8 mouse cellular contexts compared by ENCODE assay signal in genomic region chr10:80293325-80293724, GRCm38 (mm10). TPM values are rescaled to one million over a fixed set of nuclear protein-coding genes. Genes with fewer than 3 reads are reported as not detected.
A peak's percentile ranks its signal among the peaks of the same experiment; 100 is the strongest.
DNase-seq lines count a peak whose midpoint lies in the region; ATAC-seq lines count a peak whose summit lies in the region.

No protein-coding gene starts in this region.

- 25% methylated on average over 14 of the region's 14 CpGs for WGBS in heart, embryonic 13.5 days
- WGBS in forebrain, embryonic 10.5 days = 33% methylated on average over 14 of the region's 14 CpGs
- WGBS in liver, embryonic 15.5 days (ENCODE audit: insufficient replicate concordance) = 10% methylated on average over 14 of the region's 14 CpGs

- no peaks in the 10 kb centered on the region for H3K9me3 ChIP-seq in heart, embryonic 13.5 days
- H3K9me3 ChIP-seq in forebrain, embryonic 10.5 days = no peaks in the 10 kb centered on the region
- no peaks in the 10 kb centered on the region for H3K9me3 ChIP-seq in liver, embryonic 15.5 days (replicated peaks)

- intact Hi-C loops in left cerebral cortex, postnatal 10 days (cut with DNase I) = no loop called here
- intact Hi-C loops in gastrocnemius, postnatal 36 days (cut with DNase I) = no loop called here

- peaks cover 31% of the 10 kb centered on the region for H3K36me3 ChIP-seq in heart, embryonic 13.5 days
- H3K36me3 ChIP-seq in forebrain, embryonic 10.5 days (replicated peaks) = peaks cover 37% of the 10 kb centered on the region
- peaks cover 33% of the 10 kb centered on the region for H3K36me3 ChIP-seq in liver, embryonic 15.5 days (replicated peaks)

- H3K4me2 ChIP-seq in heart, embryonic 13.5 days = peak overlapping the region; percentile 85
- H3K4me2 ChIP-seq in liver, embryonic 15.5 days = peak overlapping the region; percentile 86

- H3K4me1 ChIP-seq in heart, embryonic 13.5 days = peaks cover 46% of the 10 kb centered on the region
- peaks cover 59% of the 10 kb centered on the region for H3K4me1 ChIP-seq in forebrain, embryonic 10.5 days
- H3K4me1 ChIP-seq in liver, embryonic 15.5 days (replicated peaks) = peaks cover 51% of the 10 kb centered on the region

- no peak for DNase-seq in heart, adult 11 months
- peak; percentile 43 for DNase-seq in CD4-positive helper T cell, adult 2 months (ENCODE audit: low read depth, low spot score)
- no peak for DNase-seq in forebrain, embryonic 10.5 days (ENCODE audit: extremely low spot score, low spot score)
- DNase-seq in left cerebral cortex, postnatal 10 days (ENCODE audit: extremely low spot score in 1 of 2, low spot score in 2 of 2) = no peak
- no peak for DNase-seq in gastrocnemius, postnatal 36 days

- H3K27me3 ChIP-seq in heart, embryonic 13.5 days (replicated peaks) = peaks cover 20% of the 10 kb centered on the region
- H3K27me3 ChIP-seq in forebrain, embryonic 10.5 days (ENCODE audit: poor library complexity, severe bottlenecking) = peaks cover 20% of the 10 kb centered on the region
- peaks cover 27% of the 10 kb centered on the region for H3K27me3 ChIP-seq in liver, embryonic 15.5 days

- no peak for ATAC-seq in heart, embryonic 13.5 days (ENCODE audit: extremely low read depth, insufficient number of reproducible peaks, low FRiP score, low TSS enrichment)
- no peak for ATAC-seq in liver, embryonic 15.5 days (ENCODE audit: insufficient read depth)
- ATAC-seq in granulocyte monocyte progenitor cell, adult 5-6 weeks (replicated peaks; ENCODE audit: poor library complexity, severe bottlenecking) = no peak

- H3K9ac ChIP-seq in heart, embryonic 13.5 days = peak overlapping the region; percentile 95
- H3K9ac ChIP-seq in liver, embryonic 15.5 days = peak overlapping the region; percentile 90

- H3K4me3 ChIP-seq in heart, embryonic 13.5 days = peak overlapping the region; percentile 75
- H3K4me3 ChIP-seq in forebrain, embryonic 10.5 days = peak overlapping the region; percentile 98
- peak overlapping the region; percentile 81 for H3K4me3 ChIP-seq in liver, embryonic 15.5 days (replicated peaks)

- peak overlapping the region; percentile 84 for H3K27ac ChIP-seq in heart, embryonic 13.5 days (replicated peaks)
- H3K27ac ChIP-seq in forebrain, embryonic 10.5 days = peak overlapping the region; percentile 99
- H3K27ac ChIP-seq in liver, embryonic 15.5 days (replicated peaks) = peak overlapping the region; percentile 85

RNA-seq across cellular contexts. Expression of gene Rps15, which starts 1.1 kb away (rescaled TPM):
- 621 and 687 TPM in 2 replicates for polyA plus RNA-seq in heart, embryonic 13.5 days (2015; fragmentation: Nextera tagmentation; extraction: Ambion mirVana)
- 1,138 and 1,144 TPM in 2 replicates for polyA plus RNA-seq in forebrain, embryonic 10.5 days (2016; fragmentation: Nextera tagmentation; extraction: Ambion mirVana)
- polyA plus RNA-seq in liver, embryonic 15.5 days (2015; fragmentation: Nextera tagmentation; extraction: Ambion mirVana) = 501 and 527 TPM in 2 replicates
- 3,725 and 3,829 TPM in 2 replicates for total RNA-seq in granulocyte monocyte progenitor cell, adult 5-6 weeks (2014; fragmentation: Nextera tagmentation)
- 2,646 and 2,810 TPM in 2 replicates for total RNA-seq in granulocyte monocyte progenitor cell, adult 5-6 weeks (2017)
- 100 to 1,000 TPM; 784 to 803 TPM for total RNA-seq in left cerebral cortex, postnatal 10 days (2021)
- 100 to 1,000 TPM; 529 to 644 TPM for total RNA-seq in gastrocnemius, postnatal 36 days (2021)

RNA-seq across cellular contexts. Expression of gene Apc2, which starts 2.5 kb away (rescaled TPM):
- 0.90 and 0.94 TPM in 2 replicates for polyA plus RNA-seq in heart, embryonic 13.5 days (2015; fragmentation: Nextera tagmentation; extraction: Ambion mirVana)
- polyA plus RNA-seq in forebrain, embryonic 10.5 days (2016; fragmentation: Nextera tagmentation; extraction: Ambion mirVana) = 19.4 and 27.0 TPM in 2 replicates
- polyA plus RNA-seq in liver, embryonic 15.5 days (2015; fragmentation: Nextera tagmentation; extraction: Ambion mirVana) = 0.09 and 0.12 TPM in 2 replicates
- not detected in 2 replicates for total RNA-seq in granulocyte monocyte progenitor cell, adult 5-6 weeks (2014; fragmentation: Nextera tagmentation)
- total RNA-seq in granulocyte monocyte progenitor cell, adult 5-6 weeks (2017) = not detected in 2 replicates
- total RNA-seq in left cerebral cortex, postnatal 10 days (2021) = 100 to 1,000 TPM; 175 to 194 TPM
- total RNA-seq in gastrocnemius, postnatal 36 days (2021) = under 1 TPM; 0.54 to 0.57 TPM

RNA-seq across cellular contexts. Expression of gene 2310011J03Rik, which starts 27.0 kb away (rescaled TPM):
- 36.0 and 36.6 TPM in 2 replicates for polyA plus RNA-seq in heart, embryonic 13.5 days (2015; fragmentation: Nextera tagmentation; extraction: Ambion mirVana)
- 56.4 and 60.2 TPM in 2 replicates for polyA plus RNA-seq in forebrain, embryonic 10.5 days (2016; fragmentation: Nextera tagmentation; extraction: Ambion mirVana)
- 32.4 and 35.0 TPM in 2 replicates for polyA plus RNA-seq in liver, embryonic 15.5 days (2015; fragmentation: Nextera tagmentation; extraction: Ambion mirVana)
- total RNA-seq in granulocyte monocyte progenitor cell, adult 5-6 weeks (2014; fragmentation: Nextera tagmentation) = 35.2 and 45.0 TPM in 2 replicates
- total RNA-seq in granulocyte monocyte progenitor cell, adult 5-6 weeks (2017) = 16.4 and 17.4 TPM in 2 replicates
- 10 to 100 TPM; 19.9 to 21.0 TPM for total RNA-seq in left cerebral cortex, postnatal 10 days (2021)
- total RNA-seq in gastrocnemius, postnatal 36 days (2021) = 1 to 10 TPM; 5.5 to 6.2 TPM

RNA-seq across cellular contexts. Expression of gene Dazap1, which starts 32.0 kb away (rescaled TPM):
- polyA plus RNA-seq in heart, embryonic 13.5 days (2015; fragmentation: Nextera tagmentation; extraction: Ambion mirVana) = 36.4 and 37.9 TPM in 2 replicates
- 48.2 and 52.3 TPM in 2 replicates for polyA plus RNA-seq in forebrain, embryonic 10.5 days (2016; fragmentation: Nextera tagmentation; extraction: Ambion mirVana)
- polyA plus RNA-seq in liver, embryonic 15.5 days (2015; fragmentation: Nextera tagmentation; extraction: Ambion mirVana) = 26.0 and 27.2 TPM in 2 replicates
- total RNA-seq in granulocyte monocyte progenitor cell, adult 5-6 weeks (2014; fragmentation: Nextera tagmentation) = 128 and 145 TPM in 2 replicates
- total RNA-seq in granulocyte monocyte progenitor cell, adult 5-6 weeks (2017) = 154 and 157 TPM in 2 replicates
- total RNA-seq in left cerebral cortex, postnatal 10 days (2021) = 10 to 100 TPM; 95.2 to 98.6 TPM
- total RNA-seq in gastrocnemius, postnatal 36 days (2021) = 10 to 100 TPM; 30.0 to 40.4 TPM

RNA-seq across cellular contexts. Expression of gene Gamt, which starts 32.5 kb away (rescaled TPM):
- 53.3 and 62.1 TPM in 2 replicates for polyA plus RNA-seq in heart, embryonic 13.5 days (2015; fragmentation: Nextera tagmentation; extraction: Ambion mirVana)
- 18.3 and 19.1 TPM in 2 replicates for polyA plus RNA-seq in forebrain, embryonic 10.5 days (2016; fragmentation: Nextera tagmentation; extraction: Ambion mirVana)
- polyA plus RNA-seq in liver, embryonic 15.5 days (2015; fragmentation: Nextera tagmentation; extraction: Ambion mirVana) = 112 and 138 TPM in 2 replicates
- total RNA-seq in granulocyte monocyte progenitor cell, adult 5-6 weeks (2014; fragmentation: Nextera tagmentation) = 4.8 and 6.9 TPM in 2 replicates
- total RNA-seq in granulocyte monocyte progenitor cell, adult 5-6 weeks (2017) = 3.1 and 5.7 TPM in 2 replicates
- 10 to 100 TPM; 25.9 to 26.0 TPM for total RNA-seq in left cerebral cortex, postnatal 10 days (2021)
- 10 to 100 TPM; 35.1 to 59.8 TPM for total RNA-seq in gastrocnemius, postnatal 36 days (2021)

Comparison
In these comparisons a context has a peak if more than half of its experiments do, and no peak if none do; other contexts are left out.
1. RNA of gene Apc2, which starts 2.5 kb away (total RNA-seq): 175 to 194 TPM in left cerebral cortex, postnatal 10 days; 0.54 to 0.57 TPM in gastrocnemius, postnatal 36 days and not detected in granulocyte monocyte progenitor cell, adult 5-6 weeks; every median in the first group is over 100 times any median in the second.
2. Peak in every context shown above with its lines, with median percentiles within 50 percentile points of each other: H3K27ac ChIP-seq and H3K4me3 ChIP-seq.